Mouse (Mus musculus): ENCODE results near the gene Stt3b. TPM values are rescaled to one million over a fixed set of nuclear protein-coding genes. Genes with fewer than 3 reads are reported as not detected.
A peak's percentile ranks its signal among the peaks of the same experiment; 100 is the strongest.

Stt3b gene
- polyA plus RNA-seq, 1 experiment from 2014 or later, result 99.9 TPM

DNA sequence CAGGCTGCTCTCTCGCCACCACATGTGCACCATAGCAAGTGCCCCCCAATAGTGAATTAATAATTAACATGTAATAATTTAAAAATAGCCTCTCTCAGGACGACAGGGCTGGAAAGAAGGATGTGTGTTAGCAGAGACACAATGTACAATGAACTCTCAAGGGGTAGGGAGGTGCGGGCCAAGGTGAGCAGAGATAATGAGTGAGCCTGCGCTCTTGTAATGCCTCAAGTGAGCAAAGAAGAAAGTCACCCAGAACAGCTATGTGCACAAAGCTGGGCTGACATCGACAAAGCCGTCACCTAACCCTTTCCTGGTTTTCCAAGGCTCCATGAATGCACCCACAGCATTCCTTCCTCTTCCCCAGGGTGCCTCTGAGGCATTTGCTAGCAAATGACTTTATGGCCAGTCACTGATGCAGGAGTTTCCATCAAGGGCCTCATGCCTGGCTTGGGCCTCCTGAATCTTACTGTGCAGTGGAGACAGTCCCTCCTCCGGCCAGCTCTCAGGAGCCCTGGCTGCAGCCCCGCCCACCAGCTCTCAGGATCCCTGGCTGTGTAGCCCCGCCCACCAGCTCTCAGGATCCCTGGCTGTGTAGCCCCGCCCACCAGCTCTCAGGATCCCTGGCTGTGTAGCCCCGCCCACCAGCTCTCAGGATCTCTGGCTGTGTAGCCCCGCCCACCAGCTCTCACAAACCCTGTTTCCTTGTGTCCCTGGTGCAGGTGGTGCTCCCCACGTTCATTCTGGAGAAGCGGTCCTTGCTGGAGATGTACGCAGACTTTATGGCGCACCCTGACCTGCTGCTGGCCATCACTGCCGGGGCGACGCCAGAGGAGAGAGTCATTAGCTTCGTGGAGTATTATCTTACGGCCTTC, 94.2 kb downstream of the Stt3b start:
- H3K27me3 ChIP-seq (ENCODE audit: low read depth, poor library complexity, severe bottlenecking), result no peaks in the 10 kb centered on the region; the same call in 1 of the 2 replicates
- peaks cover 30% of the 10 kb centered on the region for H3K4me1 ChIP-seq
- WGBS, result 27% methylated on average over 21 of the region's 21 CpGs
- H3K4me3 ChIP-seq, result peak overlapping the region; percentile 37
- 0 out of 2 replicates have a peak overlapping the region, but pooled peaks have one; percentile 42 for H3K27ac ChIP-seq (replicated peaks)
- no peaks in the 10 kb centered on the region for H3K36me3 ChIP-seq
- DNase-seq (ENCODE audit: low spot score), result peak; percentile 52
- no peaks in the 10 kb centered on the region for H3K9me3 ChIP-seq (replicated peaks)

DNA sequence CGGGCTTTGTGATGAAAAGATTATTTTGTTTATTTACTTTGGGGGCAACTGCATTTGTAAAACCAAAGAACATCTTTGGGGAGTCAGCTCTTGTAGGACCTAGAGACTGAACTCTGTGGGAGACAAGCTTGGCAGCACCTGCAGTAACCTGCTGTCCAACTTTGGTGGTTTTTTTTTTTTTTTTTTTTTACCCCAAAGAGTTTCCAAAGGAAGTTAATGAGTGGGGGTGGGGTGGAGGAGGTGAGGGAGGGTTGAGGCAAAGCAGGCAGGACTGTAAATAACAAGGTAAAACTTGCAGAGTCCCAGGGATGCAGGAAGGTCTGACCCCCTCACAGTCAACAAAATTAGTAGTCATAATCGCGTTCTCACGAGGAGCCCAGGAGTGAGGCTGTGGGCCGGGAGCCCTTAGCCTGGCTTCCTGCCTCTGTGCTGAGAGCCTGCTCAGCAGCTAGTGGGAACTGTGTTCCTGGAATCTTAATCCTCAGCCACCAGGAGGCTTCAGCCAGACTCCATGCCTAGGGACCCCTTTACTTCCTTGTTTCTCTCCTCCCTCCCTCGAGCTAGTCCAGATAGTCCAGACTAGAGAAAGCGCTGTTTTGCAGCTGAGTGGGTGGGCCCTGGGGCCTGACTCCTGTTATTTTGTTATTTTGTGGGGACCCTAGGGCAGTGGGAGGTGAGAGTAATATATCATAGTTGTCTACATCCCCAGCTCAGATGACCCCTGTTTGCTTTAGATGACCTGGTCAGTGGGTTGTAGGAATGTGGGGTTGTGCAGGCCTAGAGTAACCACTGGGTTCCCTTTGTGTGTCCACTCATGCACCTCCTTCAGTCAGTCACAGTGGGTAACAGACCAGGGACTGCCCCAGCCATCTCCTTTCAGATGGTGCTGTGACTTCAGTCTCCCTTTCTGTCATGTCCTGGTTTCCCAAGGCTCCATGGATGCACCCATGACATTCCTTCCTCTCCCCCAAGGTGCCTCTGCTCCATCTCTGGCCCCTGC, 95.3 kb downstream of the Stt3b start:
- Histone ChIP-seq H3K4me3 (no peak overlapping the region), H3K36me3 (no peaks in the 10 kb centered on the region), H3K27me3 (ENCODE audit: low read depth, poor library complexity, severe bottlenecking) (no peaks in the 10 kb centered on the region; the same call in 1 of the 2 replicates), H3K4me1 (peaks cover 30% of the 10 kb centered on the region), H3K27ac (replicated peaks) (peak overlapping the region; percentile 38), H3K9me3 (replicated peaks) (no peaks in the 10 kb centered on the region)
- DNase-seq (ENCODE audit: low spot score), result no peak
- WGBS, result 12% methylated on average over 7 of the region's 7 CpGs

DNA sequence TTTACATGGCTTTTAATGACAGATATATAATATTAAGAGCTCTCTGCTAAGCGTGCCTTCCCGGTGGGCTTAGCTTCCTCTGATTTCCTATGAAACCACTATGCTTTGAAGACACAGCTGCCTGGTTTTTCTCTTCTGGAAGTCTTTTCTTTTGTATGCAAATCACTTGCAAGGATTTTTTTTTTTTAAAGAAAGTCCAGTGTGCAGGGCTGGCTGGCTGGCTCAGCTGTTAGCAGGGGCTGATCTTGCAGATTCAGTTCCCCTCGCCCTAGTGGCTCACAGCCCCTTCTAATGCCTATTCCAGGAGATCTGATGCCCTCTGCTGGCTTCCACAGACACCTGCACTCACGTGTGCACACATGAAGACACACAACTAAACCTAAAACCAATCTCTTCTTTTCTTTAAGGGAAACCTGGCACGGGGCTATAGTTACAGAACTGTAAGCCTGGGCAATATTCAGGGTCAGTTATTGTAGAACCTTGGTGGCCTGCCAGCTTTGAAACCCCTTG, 96.4 kb downstream of the Stt3b start:
- 87% methylated on average over 5 of the region's 5 CpGs for WGBS
- H3K4me1 ChIP-seq, result peaks cover 30% of the 10 kb centered on the region
- no peak for DNase-seq (ENCODE audit: low spot score)
- H3K4me3 ChIP-seq, result no peak overlapping the region
- H3K27ac ChIP-seq (replicated peaks), result no peak overlapping the region
- no peaks in the 10 kb centered on the region for H3K9me3 ChIP-seq (replicated peaks)
- no peaks in the 10 kb centered on the region; the same call in 1 of the 2 replicates for H3K27me3 ChIP-seq (ENCODE audit: low read depth, poor library complexity, severe bottlenecking)
- H3K36me3 ChIP-seq, result no peaks in the 10 kb centered on the region

DNA sequence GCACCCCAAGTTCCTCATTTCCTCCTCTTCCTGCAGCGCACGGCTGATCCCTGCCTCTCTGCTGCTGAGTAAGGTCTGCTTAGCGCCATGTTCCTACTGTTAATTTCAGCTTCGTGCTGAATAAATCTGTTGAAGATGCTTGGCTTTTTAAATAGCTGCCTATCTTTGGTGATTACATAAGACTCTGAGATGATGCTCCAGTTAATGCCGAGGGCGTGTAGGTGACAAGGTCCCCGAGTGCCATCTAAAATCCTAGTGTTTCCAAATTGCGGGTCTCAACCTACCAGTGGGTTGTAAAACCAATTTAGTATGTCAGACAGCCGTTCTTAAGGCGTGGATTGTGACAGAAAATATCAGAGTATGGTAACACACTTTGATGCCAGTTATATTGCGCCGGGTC, 99.7 kb downstream of the Stt3b start:
- WGBS, result 90% methylated on average over 12 of the region's 12 CpGs
- H3K9me3 ChIP-seq (replicated peaks), result no peaks in the 10 kb centered on the region
- DNase-seq (ENCODE audit: low spot score), result no peak

DNA sequence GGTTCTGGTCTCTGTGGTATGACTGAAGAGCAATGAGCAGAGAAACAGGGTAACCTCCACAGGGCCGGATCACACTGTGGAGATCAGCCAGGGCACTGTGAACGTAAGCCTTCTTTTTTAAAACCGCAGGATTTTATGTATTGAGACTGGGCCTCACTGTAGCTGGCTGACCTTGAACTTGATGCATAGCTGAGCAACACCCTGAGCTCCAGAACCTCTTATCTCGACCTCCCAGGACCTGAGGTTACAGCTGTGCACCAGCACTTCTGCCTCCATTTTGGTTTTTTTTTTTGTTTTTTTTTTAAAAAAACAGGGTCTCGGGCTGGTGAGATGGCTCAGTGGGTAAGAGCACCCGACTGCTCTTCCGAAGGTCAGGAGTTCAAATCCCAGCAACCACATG, 100.5 kb downstream of the Stt3b start:
- WGBS, result 91% methylated on average over 7 of the region's 7 CpGs
- Histone ChIP-seq H3K4me1 (peaks cover 14% of the 10 kb centered on the region), H3K4me3 (no peak overlapping the region), H3K27me3 (ENCODE audit: low read depth, poor library complexity, severe bottlenecking) (no peaks in the 10 kb centered on the region), H3K36me3 (no peaks in the 10 kb centered on the region), H3K27ac (replicated peaks) (no peak overlapping the region), H3K9me3 (replicated peaks) (no peaks in the 10 kb centered on the region)
- no peak for DNase-seq (ENCODE audit: low spot score)

More for the DNA sequence above, 99.7 kb downstream of the Stt3b start:
- Histone ChIP-seq H3K4me1 (peaks cover 20% of the 10 kb centered on the region), H3K27ac (replicated peaks) (no peak overlapping the region), H3K4me3 (no peak overlapping the region), H3K27me3 (ENCODE audit: low read depth, poor library complexity, severe bottlenecking) (no peaks in the 10 kb centered on the region), H3K36me3 (no peaks in the 10 kb centered on the region)

DNA sequence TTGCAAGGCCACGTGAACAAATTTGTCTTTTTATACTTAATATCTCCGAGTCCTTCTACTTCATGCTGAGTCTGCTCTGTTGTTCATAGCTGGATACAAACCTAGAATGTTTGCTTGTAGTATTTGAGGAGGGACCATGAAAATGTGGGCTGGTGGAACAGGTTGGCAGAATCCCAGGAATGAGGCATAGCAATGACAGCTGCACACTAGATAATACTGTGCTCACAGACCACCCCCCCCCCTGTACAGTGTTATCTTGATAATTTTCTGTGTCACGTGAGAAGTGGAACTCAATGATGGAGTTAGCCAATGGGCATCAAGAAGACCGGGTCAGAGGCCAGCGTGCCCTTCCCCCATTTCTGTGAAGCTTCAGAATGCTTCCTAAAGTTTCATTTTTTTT, 104.0 kb downstream of the Stt3b start:
- no peaks in the 10 kb centered on the region for H3K9me3 ChIP-seq (replicated peaks)
- no peak overlapping the region for H3K27ac ChIP-seq (replicated peaks)
- H3K4me1 ChIP-seq, result peaks cover 8% of the 10 kb centered on the region; the same call in 1 of the 2 replicates
- no peaks in the 10 kb centered on the region for H3K36me3 ChIP-seq
- no peak overlapping the region for H3K4me3 ChIP-seq
- no peaks in the 10 kb centered on the region for H3K27me3 ChIP-seq (ENCODE audit: low read depth, poor library complexity, severe bottlenecking)
- 83% methylated on average over 5 of the region's 5 CpGs for WGBS
- no peak for DNase-seq (ENCODE audit: low spot score)

DNA sequence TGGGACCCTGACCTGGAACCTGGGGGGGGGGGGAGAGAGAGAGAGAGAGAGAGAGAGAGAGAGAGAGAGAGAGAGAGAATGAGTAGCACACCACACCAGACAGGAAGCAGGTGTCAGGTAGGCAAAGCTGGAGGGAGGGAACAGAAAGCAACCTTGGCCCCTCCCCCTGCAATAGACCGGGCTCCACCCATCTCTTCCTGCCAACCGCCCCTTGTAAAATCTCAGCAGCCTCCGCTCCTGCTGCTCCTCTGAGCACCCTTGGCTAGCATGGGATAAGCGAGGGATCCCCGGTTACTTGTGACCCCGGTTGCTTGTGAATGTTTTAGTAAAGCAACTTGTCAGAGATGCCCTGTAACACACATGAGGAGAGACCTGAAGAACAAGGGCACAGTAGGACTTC, 104.7 kb downstream of the Stt3b start:
- Histone ChIP-seq H3K27me3 (ENCODE audit: low read depth, poor library complexity, severe bottlenecking) (no peaks in the 10 kb centered on the region), H3K4me3 (no peak overlapping the region), H3K36me3 (no peaks in the 10 kb centered on the region), H3K27ac (replicated peaks) (no peak overlapping the region), H3K4me1 (peaks cover 8% of the 10 kb centered on the region; the same call in 1 of the 2 replicates), H3K9me3 (replicated peaks) (no peaks in the 10 kb centered on the region)
- WGBS, result 16% methylated on average over 6 of the region's 6 CpGs
- DNase-seq (ENCODE audit: low spot score), result no peak

DNA sequence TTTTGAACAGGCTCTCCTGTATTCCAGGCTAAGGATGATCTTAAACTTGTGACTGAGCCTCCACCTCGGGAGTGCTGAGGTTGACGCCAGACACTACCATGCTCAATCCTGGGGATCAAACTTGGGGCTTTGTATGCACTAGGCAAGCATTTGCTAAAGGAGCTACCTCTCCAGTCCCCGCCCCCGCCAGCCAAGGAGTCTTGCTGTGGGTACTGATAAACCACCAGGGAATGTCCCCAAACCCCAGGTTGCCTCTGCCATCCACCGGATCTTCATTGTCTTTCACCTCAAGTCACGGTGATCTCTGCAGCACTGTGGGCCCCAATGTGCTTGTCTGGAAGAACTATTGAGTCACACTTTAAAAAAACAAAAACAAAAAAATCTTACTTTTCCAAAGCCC, 107.1 kb downstream of the Stt3b start:
- WGBS, result 42% methylated on average over 6 of the region's 6 CpGs
- no peaks in the 10 kb centered on the region for H3K27me3 ChIP-seq (ENCODE audit: low read depth, poor library complexity, severe bottlenecking)

DNA sequence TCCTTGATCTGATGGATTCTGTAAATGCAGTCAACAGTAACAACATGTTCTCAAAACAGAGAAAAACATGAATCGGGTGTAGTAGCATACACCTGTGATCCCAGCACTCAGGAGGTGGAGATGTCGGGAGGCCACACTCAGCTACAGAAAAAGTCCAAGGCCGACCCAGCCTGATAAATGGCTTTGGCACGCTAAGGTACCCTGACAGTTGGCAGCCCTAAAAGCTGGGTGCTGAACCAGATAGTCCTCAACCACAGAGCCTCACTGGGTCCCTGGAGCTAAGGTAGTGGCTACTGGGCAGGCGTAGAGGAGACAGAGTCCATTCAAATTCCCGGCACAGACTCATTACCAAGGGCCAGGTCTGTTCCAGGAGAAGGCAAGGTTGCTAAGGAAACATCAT, 109.0 kb downstream of the Stt3b start:
- Histone ChIP-seq H3K4me1 (peaks cover 7% of the 10 kb centered on the region; the same call in 1 of the 2 replicates), H3K9me3 (replicated peaks) (no peaks in the 10 kb centered on the region), H3K4me3 (no peak overlapping the region), H3K27ac (replicated peaks) (no peak overlapping the region), H3K27me3 (ENCODE audit: low read depth, poor library complexity, severe bottlenecking) (no peaks in the 10 kb centered on the region), H3K36me3 (no peaks in the 10 kb centered on the region)
- 93% methylated on average over 6 of the region's 6 CpGs for WGBS
- no peak for DNase-seq (ENCODE audit: low spot score)

More for the DNA sequence above, 107.1 kb downstream of the Stt3b start:
- Histone ChIP-seq H3K36me3 (no peaks in the 10 kb centered on the region), H3K4me1 (peaks cover 8% of the 10 kb centered on the region; the same call in 1 of the 2 replicates), H3K9me3 (replicated peaks) (no peaks in the 10 kb centered on the region), H3K27ac (replicated peaks) (no peak overlapping the region), H3K4me3 (no peak overlapping the region)
- no peak for DNase-seq (ENCODE audit: low spot score)

DNA sequence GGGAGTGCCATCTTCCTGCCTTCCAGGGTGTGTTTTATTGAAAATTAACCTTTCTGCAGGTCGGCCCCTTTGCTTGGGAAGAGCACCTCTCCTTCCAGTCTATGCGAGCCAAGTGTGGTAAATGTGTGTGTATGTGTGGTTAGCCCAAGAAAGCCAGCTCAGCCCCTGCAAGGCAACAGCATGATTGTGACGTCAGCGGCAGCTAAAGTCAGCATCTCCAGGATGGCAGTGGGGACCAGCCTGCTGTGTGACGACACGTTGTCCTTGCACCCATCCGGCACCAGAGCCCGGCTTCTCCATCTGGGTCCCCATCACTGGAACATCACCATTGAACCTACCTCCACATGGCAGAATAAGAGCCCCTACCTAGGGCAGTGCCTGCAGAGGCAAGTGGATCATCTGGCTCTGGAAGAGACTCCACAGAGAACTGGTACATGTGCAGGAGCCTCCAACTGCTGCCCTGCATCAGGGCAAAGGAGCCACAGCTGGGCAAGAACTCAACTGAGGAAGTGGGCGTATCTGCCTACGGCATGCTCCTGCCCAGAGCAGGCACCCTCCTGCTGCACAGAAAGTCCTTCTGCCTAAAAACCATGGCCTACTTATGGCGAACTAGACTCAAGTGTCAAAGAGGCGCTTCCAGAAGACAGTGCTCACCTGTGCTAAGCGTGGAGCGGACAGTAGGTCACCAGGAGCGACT, 109.9 kb downstream of the Stt3b start:
- Histone ChIP-seq H3K36me3 (no peaks in the 10 kb centered on the region), H3K9me3 (replicated peaks) (no peaks in the 10 kb centered on the region), H3K27me3 (ENCODE audit: low read depth, poor library complexity, severe bottlenecking) (no peaks in the 10 kb centered on the region), H3K4me1 (0 out of 2 replicates have a peak, but pooled peaks cover under 1% of the 10 kb centered on the region), H3K4me3 (no peak overlapping the region), H3K27ac (replicated peaks) (no peak overlapping the region)
- WGBS, result 96% methylated on average over 15 of the region's 15 CpGs
- DNase-seq (ENCODE audit: low spot score), result no peak

DNA sequence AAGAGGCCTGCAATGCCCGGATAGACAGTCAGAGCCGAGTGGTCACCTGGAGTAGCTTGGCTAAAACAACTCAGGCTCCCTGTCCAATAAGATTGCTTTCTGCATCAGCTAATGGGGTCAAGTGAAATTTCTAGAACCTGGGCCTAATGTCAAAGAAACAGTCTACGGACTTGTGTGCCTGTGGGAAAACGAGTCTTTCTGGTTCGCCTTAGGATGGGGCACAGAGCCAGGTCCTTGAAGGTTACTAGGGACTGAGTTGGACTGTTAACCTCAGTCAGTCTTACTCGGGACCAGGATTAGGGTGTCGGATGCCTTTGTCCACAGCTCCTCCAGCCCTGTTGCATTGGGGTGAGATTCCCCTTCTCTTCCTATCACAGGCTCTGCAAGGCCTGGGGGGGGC, 113.1 kb downstream of the Stt3b start:
- Histone ChIP-seq H3K36me3 (no peaks in the 10 kb centered on the region), H3K27ac (replicated peaks) (no peak overlapping the region), H3K9me3 (replicated peaks) (no peaks in the 10 kb centered on the region), H3K4me3 (no peak overlapping the region), H3K4me1 (no peaks in the 10 kb centered on the region), H3K27me3 (ENCODE audit: low read depth, poor library complexity, severe bottlenecking) (no peaks in the 10 kb centered on the region)
- no peak for DNase-seq (ENCODE audit: low spot score)
- WGBS, result 83% methylated on average over 7 of the region's 7 CpGs

DNA sequence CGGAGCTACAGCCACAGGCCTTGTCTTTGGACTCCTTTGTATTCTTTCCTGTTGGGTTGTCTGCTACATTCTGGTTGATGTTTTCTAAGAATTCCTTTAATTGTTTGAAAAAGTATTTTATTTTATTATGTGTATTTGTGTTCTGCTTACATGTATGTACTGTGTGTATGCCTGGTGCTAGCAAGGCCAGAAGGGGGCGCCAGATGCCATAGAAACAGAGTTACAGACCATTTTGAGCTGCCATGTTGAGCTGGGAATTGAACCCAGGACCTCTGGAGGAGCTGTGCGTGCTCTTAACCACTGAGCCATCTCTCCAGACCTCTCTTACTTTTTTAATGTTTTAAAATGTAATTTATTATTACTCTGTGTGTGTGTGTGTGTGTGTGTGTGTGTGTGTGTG, 117.3 kb downstream of the Stt3b start:
- DNase-seq (ENCODE audit: low spot score), result no peak
- Histone ChIP-seq H3K36me3 (no peaks in the 10 kb centered on the region), H3K4me3 (no peak overlapping the region), H3K27ac (replicated peaks) (no peak overlapping the region), H3K27me3 (ENCODE audit: low read depth, poor library complexity, severe bottlenecking) (no peaks in the 10 kb centered on the region), H3K9me3 (replicated peaks) (no peaks in the 10 kb centered on the region), H3K4me1 (no peaks in the 10 kb centered on the region; the same call in 1 of the 2 replicates)
- WGBS, result 82% methylated on average over 3 of the region's 3 CpGs

Data from midbrain, embryonic 10.5 days (tissue).